Mouse (Mus musculus) adrenal gland, adult 8-10 months (tissue): ENCODE results near the gene Vwa5b2. TPM values are rescaled to one million over a fixed set of nuclear protein-coding genes. Genes with fewer than 3 reads are reported as not detected.

ENCODE experiments used
- DNase-seq: peaks from one replicate; pipeline ENCODE4 v3.0.0; 2022
- total RNA-seq, 4 experiments: library from RNA; stranded (reverse); gene quantifications; 2 replicates each; pipeline ENCODE4 v1.2.4; 2022

The Vwa5b2 gene
- 1 to 10 TPM in 3 of 4 experiments, under 1 TPM in 1; 0.87 to 4.9 (median 2.7) TPM for total RNA-seq

DNA sequence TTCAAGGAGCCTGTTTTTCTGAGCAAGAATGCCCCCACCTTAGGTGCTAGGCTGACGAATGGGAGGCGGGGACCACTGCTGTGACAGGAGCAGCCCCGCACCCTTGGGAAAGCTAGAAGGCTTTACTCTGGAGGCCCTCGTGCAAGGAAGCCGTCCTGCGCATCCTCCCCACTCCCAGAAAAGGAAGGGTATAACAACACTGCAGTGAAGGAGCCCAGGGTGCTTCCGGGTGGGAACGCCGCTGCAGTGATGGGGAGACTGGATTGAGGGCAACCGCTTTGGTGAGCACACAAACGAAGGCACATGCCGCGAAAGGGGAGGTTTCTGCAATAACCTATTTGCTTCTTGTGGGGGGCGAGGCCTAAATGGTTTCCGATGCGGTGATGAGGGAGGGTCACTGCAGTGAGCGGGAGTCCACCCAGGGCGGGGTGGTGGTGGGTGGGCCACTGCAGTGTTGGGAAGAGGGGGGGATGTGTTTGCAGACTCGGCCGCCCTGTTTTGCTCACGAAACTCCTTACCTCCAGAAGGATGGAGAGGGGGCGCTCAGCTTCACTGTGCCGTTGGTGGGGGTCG, at the start of gene Vwa5b2:
Gene Vwa5b2, plus strand, starts transcription at position 106 of the 573 bp plus-strand sequence.
- no peak for DNase-seq

DNA sequence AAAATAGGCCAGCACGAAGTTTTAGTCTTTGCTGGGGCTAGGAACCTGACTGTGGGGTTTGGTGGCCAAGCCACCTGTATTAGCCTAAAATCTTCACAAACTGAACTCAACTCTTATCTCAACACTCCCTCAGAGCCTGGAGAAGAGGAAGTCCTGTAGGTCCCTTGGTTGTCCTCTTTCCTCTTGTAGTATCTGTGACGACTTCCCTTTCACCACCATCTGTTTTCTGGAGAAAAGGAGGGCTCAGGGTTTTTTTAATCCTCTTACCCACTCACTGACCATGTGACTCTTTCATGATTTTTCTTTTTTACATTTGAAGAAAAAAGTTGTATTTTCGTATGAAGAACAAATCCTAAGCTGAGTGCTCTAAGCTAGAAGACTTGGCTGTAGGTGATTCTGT, 49.6 kb upstream of the Vwa5b2 start:
- no peak for DNase-seq

DNA sequence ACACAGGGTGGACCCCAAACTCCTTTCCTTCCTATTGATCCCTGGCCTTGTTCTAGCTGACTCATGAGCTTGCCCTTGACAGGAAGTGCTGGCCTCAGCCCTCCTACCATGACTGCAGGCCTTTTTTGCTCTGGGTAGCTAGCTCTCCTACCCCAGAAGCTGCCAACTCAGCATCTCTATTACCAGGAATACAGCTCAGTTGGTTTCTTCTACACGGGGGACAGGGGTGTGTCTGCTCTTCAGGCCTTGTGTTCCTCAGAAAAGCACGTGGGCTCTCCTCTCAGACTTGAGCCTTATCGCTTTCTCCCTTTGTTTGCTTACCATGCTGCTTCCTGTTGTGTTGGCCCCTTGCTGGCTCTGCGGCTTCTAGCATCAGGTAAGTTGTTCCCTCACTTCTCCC, 48.8 kb upstream of the Vwa5b2 start:
- peak; percentile 38 for DNase-seq

DNA sequence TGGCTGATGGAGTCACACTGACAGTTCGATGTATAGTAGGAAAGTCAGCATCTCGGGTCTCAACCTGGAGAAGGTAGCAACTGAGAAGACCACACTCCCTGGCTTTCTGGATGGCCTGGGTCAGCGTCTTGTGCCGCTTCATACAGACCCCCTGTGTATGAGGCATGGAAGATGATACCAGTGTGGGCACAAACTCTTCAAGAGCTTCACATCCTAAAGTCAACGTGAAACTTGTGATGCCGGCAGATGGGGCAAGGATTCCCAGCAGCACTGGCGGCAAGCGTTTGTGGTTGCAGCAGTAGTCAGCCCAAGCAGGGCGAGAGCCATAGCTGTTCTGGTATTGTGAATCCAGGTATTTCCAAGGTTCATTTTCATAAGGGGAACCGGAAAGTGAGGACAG, 43.6 kb upstream of the Vwa5b2 start:
- DNase-seq = no peak

DNA sequence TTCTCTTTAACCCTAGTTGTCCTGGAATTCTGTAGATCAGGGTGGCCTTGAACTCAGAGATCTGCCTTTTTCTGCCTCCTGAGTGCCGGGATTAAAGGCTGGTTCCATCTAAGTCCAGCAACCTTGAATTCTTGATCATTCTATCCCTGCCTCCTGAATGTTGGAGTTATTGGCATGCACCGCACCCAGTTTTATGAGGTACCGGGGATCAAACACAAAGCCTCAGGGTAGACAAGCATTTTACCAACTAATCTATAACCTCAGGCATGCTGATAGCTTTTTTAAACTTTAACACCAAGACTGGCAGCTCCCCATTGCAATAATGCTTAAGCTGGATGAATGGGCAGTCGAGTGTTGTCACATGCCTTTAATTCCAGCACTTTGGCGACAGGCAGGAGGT, 41.8 kb upstream of the Vwa5b2 start:
- DNase-seq = no peak

DNA sequence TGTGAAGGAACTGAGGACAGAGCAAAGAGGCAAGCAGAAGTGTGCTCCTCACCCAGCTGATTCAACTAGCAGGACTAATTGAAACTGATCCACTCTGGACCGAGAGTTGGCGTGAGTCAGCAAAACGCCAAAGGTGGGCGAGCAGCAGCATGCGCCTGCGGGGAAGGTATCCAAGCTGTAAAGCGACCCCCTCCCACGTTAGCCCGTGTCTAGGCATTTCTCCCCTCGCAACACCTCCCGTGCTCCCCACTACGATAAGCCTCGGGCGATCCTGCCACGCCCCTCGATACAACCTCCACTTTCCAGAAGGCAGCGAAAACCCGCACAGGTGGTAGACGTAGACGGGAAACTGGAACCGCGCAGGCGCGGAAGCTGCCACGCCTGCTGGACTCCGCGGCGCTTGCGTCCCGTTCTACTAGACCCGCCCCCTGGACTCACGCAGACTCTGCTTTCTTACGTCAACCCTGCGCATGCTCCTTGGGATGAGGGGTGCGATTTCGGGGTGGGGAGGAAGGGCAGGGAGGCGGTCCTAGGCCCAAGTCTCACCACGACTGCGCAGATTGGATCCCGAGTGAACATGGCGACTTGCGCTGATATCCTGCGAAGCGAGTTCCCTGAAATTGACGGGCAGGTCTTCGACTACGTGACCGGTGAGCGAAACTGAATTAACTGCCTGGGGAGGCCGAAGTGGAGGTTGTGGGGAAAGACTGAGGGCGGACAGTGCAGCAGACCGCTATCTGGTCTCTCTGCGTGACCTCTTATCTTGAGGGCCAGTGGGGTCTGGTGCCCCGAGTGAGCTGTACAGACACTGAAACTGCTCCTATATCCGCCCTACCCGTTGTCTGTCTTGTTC, 40.9 kb upstream of the Vwa5b2 start, which contains the start of gene Abcf3:
Gene Abcf3, plus strand, starts transcription at position 482 of the 853 bp plus-strand sequence.
- peak; percentile 99 for DNase-seq

DNA sequence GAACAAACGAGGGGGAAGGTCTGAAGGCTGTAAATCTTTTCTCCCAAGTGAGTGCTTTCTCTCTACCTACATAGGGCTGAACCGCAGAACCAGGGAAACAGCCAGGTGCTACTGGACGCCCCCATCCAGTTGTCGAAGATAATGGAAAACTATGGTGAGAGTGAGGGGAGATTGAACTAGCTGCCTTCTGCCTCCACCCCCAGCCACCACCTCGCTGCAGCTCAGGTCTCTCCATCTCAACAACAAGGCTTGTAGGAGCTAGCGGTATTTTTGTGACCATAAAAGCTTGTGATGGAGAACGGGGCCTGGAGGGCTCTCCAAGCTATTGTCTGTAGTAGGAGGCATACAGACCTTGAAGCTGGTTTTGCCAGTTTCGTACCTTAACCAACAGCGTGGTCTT, 40.1 kb upstream of the Vwa5b2 start:
- DNase-seq = no peak

DNA sequence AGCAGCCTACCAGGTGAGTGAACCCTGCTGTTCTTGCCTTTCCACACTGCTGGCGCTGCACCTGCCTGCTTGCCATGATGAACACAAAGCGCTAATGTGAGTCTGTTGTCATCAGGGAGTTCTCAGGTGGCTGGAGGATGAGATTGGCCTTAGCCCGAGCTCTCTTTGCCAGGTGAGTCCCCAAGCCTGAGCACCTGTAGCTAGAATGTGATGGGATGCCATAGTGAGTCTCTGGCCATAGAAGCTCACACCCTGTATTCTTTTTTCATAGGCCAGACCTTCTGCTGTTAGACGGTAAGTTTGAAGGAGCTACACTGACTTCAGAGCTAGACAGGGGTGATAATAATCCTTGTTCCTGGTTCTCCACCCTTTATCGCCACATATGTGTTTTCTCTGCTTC, 37.6 kb upstream of the Vwa5b2 start:
- DNase-seq = no peak

DNA sequence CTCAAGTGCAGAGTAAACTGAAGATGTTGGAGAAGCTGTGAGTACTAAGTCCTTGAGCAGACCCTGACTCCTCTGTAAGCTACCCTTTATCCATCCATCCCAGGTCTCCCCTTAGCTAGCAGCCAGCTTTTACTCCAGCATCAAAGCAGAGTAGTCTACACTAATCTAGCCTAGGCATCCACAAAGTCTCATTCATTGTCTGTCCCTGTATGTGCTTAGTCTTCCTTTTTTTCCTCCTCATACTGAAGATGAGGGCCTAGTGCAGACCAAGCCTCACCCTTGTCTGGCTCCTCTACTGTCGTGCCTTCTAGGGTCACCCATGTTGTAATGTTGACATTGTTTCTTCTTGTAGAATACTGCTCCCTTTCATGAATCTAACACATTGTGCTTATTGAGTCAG, 36.7 kb upstream of the Vwa5b2 start:
- DNase-seq = no peak

DNA sequence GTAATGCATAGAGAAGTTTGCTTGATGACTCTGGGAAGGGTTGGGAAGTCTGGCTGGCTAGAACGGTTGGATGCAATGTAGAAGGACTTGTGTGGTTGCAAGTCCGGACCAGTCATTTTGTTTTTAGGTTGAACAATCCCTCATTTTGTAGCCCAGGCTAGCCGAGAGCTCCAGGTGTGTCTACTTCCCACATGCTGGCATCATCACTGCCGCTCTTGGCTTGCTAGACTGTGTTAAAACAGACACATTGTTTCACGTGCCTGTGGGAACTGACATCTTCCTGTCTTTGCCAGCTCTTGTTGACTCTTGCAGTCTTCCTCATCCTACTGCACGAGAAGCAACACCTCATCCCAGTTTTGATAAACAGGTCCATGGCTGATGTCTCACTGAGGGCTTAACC, 34.3 kb upstream of the Vwa5b2 start:
- no peak for DNase-seq

DNA sequence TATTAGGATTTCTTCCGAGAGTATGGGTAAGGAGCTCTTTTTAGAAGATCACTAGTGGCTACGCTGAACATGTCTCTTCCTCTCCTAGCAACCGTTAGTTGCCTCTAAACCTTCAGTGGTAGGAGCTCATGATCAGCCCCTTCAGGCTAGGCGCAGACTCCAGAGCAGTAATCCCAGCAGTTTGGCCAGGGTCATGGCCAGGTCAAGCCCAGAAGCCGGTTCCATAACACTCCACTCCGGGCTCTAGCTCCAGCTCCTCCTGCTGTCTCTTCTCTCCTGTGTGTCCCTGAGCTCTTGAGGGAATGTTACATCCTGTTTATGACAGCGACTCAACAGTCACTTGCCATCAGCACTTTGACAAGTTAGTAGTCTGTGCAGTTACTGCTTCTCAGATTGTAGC, 31.9 kb upstream of the Vwa5b2 start:
- DNase-seq = no peak

DNA sequence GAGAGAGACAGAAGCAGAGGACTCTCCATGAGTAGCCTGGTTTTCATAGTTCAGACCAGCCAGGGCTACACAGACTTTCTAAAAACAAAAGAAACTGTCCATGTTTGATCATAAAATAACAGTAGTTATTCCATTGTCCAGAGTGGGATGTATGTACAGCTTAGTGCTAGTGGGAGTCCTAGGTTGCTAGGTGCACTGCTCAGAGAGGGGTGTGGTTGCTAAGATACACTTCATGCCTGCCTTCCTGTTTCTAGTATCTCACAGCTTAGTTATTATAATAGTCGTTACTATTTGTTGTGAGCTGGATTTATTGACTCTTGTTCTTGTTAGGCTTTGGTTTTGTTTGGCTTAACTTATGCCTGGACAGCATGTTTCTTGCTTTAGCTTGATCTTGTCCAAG, 24.2 kb upstream of the Vwa5b2 start:
- DNase-seq = no peak

DNA sequence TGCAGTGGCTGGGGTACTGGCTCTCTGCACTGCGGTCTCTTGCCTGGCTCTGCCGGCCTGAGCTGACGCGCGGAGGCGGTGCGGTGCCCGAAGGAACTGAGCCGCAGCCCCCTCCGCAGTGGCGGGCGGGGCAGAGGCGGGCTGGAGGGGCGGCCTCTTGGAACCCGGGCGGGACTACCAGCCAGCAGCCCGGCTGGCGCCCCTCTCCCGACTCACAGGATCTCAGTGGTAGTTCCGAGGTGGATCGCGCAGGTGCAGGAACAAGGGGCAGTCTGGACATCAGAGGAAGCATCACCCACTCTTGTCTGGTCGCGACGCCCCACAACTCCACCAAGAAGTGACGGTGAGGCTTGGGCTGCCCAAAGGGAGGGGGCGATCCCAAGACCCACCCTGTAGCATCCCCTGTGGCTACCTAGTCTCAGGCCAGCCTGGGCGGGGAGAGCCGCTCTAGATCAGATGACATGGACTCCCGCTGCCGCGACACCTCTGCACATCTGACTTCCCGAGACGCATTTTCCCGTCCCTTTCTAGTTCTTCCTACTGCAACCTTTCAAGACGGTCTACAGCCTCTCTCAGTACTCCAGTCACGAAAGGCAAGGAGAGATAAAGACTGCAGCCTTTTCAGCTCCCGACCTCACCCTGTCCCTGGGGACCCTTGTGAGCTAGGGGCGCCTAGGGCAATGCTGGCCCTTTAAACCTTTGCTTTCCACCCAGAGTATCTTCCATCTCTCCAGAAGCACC, 838 bp downstream of the Vwa5b2 start:
- no peak for DNase-seq

DNA sequence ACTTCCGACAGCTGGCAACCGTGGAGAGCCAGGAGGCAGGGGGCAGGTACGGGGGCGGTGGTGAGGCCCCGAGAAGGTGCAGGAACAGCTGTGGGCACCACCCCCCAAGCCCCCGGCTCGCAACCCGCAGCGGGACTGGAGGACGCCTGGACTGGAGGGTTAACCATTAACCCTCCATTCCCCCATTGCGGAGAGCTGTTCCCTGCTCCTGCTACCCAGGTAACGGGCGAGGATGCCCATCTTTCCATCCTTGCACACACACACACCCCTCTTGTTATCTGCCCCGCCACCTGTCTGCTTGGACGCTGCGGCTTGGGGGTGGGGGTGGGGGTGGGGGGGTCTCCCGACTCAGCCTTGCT, 1.4 kb downstream of the Vwa5b2 start:
- no peak for DNase-seq

DNA sequence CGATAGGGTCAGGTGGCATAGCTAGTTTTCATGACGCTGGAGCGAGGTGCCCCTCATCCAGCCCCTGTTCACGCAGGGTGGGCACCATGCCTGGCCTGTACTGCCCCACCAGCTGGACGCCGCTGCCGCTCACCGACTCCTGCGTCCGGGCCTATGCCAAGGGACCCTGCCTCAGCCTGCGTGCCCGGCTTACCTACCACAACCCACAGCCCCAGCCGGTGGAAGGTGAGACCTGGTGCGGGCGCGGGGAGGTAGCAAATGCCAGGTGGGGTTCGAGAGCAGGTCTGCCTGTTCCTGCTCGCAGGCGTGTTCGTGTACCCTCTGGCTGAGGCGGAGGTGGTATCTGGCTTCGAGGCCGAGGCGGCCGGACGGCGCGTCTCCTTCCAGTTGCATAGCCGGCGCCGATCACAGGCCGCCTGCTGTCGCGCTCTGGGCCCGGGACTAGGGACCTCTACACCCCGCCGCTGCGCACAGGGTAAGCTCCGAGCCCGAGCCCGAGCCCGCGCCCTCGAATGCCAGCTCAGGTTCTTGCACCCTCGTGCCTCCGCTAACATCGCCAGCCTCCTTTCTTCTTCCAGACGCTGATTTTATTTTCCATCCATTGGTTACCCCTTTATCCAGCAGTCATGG, 1.9 kb downstream of the Vwa5b2 start:
- DNase-seq = no peak

DNA sequence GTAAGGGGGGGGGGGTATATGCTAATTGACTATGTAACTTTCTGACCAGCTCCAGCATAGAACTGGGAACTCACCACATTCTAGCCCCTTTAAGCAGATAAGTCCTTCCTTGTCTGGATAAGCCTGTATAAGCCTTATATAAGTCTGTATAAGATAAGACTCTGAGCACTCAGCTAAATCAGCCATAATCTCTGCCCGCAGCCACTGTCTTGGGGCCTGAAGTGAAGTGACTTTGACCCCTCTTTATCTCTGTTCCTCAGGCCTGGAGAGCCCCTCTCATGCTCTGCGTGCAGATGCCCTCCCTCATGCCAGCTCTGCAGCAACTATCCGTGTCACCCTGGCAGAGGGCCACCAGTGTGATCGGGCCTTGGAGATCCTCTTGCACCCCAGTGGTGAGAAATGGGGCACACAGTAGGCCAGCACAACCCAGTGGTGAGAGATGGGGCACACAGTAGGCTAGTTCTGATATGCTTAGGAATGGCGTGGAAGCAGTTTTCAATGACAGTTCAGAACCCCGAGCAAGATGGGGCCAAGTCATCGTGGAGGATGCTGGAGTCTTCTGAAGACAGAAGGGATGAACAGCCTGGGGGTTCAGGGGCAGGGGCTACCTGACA, 5.9 kb downstream of the Vwa5b2 start:
- no peak for DNase-seq

DNA sequence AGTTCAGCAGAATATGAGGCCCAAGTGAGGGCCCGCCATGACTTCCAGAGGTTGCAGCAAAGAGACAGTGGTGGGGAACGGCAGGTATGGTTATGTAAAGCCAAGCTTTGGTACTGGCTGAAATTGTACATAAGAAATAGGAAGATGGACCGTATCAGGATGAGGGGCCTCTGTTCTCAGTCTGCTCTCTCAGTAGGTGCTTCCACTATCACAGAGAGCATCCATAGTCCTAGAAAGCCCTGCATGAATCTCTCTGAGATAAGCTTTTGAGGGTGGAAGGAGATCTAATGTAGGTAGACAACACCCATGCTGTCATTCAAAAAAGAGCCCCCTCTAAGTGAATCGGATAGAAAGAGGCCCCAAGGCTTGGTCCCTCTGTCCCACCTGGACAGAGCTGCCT, 6.5 kb downstream of the Vwa5b2 start:
- no peak for DNase-seq

DNA sequence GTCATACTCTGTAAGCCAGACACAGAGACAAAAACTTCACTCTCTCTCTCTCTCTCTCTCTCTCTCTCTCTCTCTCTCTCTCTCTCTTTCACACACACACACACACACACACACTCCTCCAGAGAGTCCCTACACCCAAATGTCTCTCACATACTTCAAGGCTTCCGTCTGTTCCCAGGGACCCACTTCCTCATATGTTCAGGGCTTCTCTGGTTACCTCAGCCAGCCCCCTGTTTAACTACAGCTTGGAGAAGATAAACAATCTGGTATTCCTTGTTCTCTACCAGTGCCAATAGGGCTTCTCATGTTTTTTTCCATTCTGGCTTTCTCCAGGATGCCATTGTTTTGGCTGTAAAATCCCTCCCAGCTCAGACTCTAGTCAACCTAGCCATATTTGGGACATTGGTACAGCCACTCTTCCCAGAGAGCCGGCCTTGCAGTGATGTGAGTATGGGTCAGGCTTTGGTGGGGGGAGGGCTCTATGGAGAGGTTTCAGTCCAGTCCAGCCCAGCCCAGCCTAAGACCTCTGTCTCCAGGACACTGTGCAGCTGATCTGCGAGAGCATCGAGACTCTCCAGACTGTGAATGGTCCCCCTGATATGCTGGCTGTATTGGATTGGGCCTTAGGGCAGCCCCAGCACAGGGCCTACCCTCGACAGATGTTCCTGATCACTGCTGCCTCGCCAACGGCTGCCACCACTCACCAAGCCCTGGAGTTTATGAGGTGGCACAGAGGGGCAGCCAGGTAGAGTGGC, 7.6 kb downstream of the Vwa5b2 start:
- DNase-seq = no peak

DNA sequence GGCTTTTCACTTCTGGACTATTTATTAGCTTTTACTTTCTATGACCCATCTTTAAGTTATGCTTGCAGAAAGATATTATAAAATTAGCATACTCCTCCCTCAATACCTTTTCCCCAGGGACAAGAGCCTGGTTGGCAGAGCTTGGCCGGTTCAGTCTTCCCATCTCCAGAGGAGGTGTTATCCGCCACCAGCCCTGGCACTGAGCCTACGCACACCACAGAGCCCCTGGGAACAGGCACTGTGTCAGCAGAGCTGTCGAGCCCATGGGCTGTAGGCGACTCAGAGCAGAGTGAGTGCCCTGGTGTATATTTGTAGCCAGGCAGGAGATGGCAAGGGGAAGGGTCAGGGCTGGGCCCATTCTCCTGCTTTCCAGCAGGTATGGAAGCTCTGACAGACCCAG, 11.2 kb downstream of the Vwa5b2 start:
- no peak for DNase-seq

DNA sequence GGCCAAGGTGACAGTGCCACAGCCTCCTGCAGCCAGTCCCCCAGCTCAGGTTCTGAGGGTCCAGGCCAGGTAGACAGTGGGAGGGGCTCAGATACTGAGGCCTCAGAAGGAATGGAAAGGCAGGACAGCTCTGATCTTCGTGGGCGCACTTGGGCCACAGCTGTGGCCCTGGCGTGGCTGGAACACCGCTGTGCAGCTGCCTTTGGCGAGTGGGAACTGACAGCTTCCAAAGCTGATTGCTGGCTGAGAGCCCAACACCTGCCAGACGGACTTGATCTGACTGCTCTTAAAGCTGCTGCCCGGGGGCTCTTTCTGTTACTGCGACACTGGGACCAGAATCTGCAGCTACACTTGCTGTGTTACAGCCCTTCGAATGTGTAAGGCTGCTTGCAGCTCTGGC, 15.4 kb downstream of the Vwa5b2 start:
- DNase-seq = no peak

DNA sequence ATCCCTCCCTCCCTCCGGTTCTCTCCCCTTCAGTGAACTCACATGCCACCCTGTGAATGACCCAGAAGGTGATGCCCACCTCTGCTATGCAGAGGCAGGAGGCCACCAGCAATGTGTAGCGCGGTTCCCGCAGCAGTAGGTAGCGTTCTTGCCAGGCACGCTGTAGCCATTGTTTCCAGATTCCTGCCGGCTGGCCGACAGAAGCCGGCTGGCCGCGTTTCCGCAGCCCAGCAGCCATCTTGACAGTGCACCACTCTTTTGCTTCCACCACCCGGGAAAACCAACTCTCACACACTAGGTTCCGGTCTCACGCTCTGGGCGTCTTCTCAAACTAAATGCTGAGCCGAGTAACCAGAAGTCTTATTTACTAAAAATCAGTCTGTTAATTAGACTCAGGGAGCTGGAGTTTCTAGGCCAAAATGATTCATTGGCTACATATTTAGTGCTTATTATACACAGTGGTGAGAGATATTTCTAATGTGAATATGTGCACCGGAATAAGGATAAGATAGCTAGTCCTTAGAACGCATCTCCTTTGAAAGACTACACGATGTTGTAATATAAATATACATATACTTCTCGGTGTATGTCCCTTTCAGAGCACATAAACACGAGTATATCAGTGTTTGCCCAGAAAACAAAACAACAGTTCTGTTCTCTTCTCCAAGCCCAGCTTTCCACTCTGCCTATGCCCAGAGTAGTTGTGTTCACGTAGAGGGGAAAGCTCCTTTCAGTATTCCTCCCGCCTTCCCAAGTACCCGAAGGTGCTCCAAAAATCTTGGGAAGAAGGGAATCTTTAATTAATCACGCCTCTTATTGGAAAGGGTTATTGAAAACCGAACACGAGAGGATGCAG, 21.5 kb downstream of the Vwa5b2 start:
- peak; percentile 56 for DNase-seq
